Mouse (Mus musculus) CH12.LX (cell line): ENCODE measurements around the gene Runx2. TPM values are rescaled to one million over a fixed set of nuclear protein-coding genes. Genes with fewer than 3 reads are reported as not detected.

Source experiments
- DNase-seq: peaks from one replicate; pipeline ENCODE4 v3.0.0-alpha.2; 2013; ENCODE audit errors: extremely low read depth
- H3K27ac ChIP-seq: 2 replicates; pipeline ENCODE4 v1.5.1; 2012; ENCODE audit warnings: low read depth, mild to moderate bottlenecking, control low read depth, moderate library complexity; ENCODE audit not compliant: insufficient read depth
- H3K27me3 ChIP-seq: replicated peaks from 2 replicates; pipeline ENCODE3; 2012; ENCODE audit warnings: inconsistent platforms
- H3K36me3 ChIP-seq, 2 experiments: replicated peaks in 1 of 2; 2 replicates each; pipeline versions ENCODE3 to v1.6.1; 2012; ENCODE audit warnings: inconsistent platforms in 1 of 2, low read length in 1 of 2, mild to moderate bottlenecking in 1 of 2, mixed read lengths in 1 of 2, moderate library complexity in 1 of 2; ENCODE audit not compliant: control insufficient read depth in 1 of 2, insufficient read depth in 1 of 2
- H3K4me1 ChIP-seq, 2 experiments: 2 replicates each; pipeline ENCODE4 v1.6.1; 2012; ENCODE audit warnings: inconsistent platforms in 1 of 2, moderate library complexity in 1 of 2; ENCODE audit not compliant: insufficient read depth in 2 of 2, control insufficient read depth in 1 of 2
- H3K4me2 ChIP-seq: 2 replicates; pipeline ENCODE4 v1.6.1; 2012; ENCODE audit warnings: low read depth, mild to moderate bottlenecking, control low read depth; ENCODE audit not compliant: poor library complexity, insufficient read depth, severe bottlenecking
- H3K4me3 ChIP-seq, 3 experiments: fragments of 150-350 bp in 1 of 3; sonication (generic) in 1 of 3; replicated peaks in 1 of 3; 2 replicates each; pipeline versions ENCODE3 to v1.5.1; 2011 to 2012; ENCODE audit warnings: low read depth in 2 of 3, low read length in 2 of 3, mild to moderate bottlenecking in 2 of 3, moderate library complexity in 2 of 3, control low read depth in 1 of 3, improper control_type of control experiment in 1 of 3, inconsistent platforms in 1 of 3, mixed read lengths in 1 of 3; ENCODE audit not compliant: poor library complexity in 1 of 3
- H3K79me2 ChIP-seq: replicated peaks from 2 replicates; pipeline ENCODE4 v1.6.1; 2012; ENCODE audit warnings: mild to moderate bottlenecking, moderate library complexity; ENCODE audit not compliant: control insufficient read depth, poor library complexity, insufficient read depth, severe bottlenecking; ENCODE audit errors: extremely low read depth
- H3K9ac ChIP-seq: 2 replicates; pipeline ENCODE4 v1.6.1; 2012; ENCODE audit warnings: low read depth, mild to moderate bottlenecking, control low read depth, moderate library complexity; ENCODE audit not compliant: insufficient read depth
- H3K9me3 ChIP-seq: replicated peaks from 2 replicates; pipeline ENCODE3; 2012; ENCODE audit warnings: low read length, inconsistent platforms, mixed read lengths
- CHD1 ChIP-seq: IDR thresholded peaks from 2 replicates; pipeline ENCODE4 v1.6.1; 2012; ENCODE audit warnings: low read depth, low read length, improper control_type of control experiment, inconsistent platforms
- CHD2 ChIP-seq: IDR thresholded peaks from 2 replicates; pipeline ENCODE4 v1.6.1; 2011; ENCODE audit warnings: low read length, improper control_type of control experiment
- CTCF ChIP-seq, 2 experiments: IDR thresholded peaks in 1 of 2; conservative IDR thresholded peaks in 1 of 2; 2 replicates each; pipeline ENCODE4 v1.5.1; 2011 to 2012; ENCODE audit warnings: low read depth in 2 of 2, low read length in 2 of 2, improper control_type of control experiment in 1 of 2, inconsistent platforms in 1 of 2, mild to moderate bottlenecking in 1 of 2, moderate library complexity in 1 of 2
- EP300 ChIP-seq: IDR thresholded peaks from 2 replicates; pipeline ENCODE4 v1.6.1; 2011; ENCODE audit warnings: low read length, improper control_type of control experiment
- GABPA ChIP-seq: IDR thresholded peaks from 2 replicates; pipeline ENCODE4 v1.6.1; 2012; ENCODE audit warnings: low read depth, low read length, improper control_type of control experiment, inconsistent platforms; ENCODE audit not compliant: insufficient replicate concordance
- MAFK ChIP-seq: IDR thresholded peaks from 2 replicates; pipeline ENCODE4 v1.6.1; 2011; ENCODE audit warnings: low read length, improper control_type of control experiment; ENCODE audit not compliant: insufficient replicate concordance
- MAX ChIP-seq: IDR thresholded peaks from 2 replicates; pipeline ENCODE4 v1.6.1; 2011; ENCODE audit warnings: low read length, improper control_type of control experiment
- POLR2A ChIP-seq: IDR thresholded peaks from 2 replicates; pipeline ENCODE4 v1.6.1; 2011; ENCODE audit warnings: low read depth, mild to moderate bottlenecking, improper control_type of control experiment, low read length
- RAD21 ChIP-seq: IDR thresholded peaks from 2 replicates; pipeline ENCODE4 v1.6.1; 2011; ENCODE audit warnings: low read depth, mild to moderate bottlenecking, low read length, improper control_type of control experiment, moderate library complexity
- SIN3A ChIP-seq: IDR thresholded peaks from 2 replicates; pipeline ENCODE4 v1.6.1; 2012; ENCODE audit warnings: low read length, improper control_type of control experiment, inconsistent platforms
- SMC3 ChIP-seq: IDR thresholded peaks from 2 replicates; pipeline ENCODE4 v1.6.1; 2011; ENCODE audit warnings: low read depth, low read length, improper control_type of control experiment
- TBP ChIP-seq: conservative IDR thresholded peaks from 2 replicates; pipeline ENCODE4 v1.6.1; 2011; ENCODE audit warnings: low read depth, low read length, improper control_type of control experiment
- USF1 ChIP-seq: IDR thresholded peaks from 2 replicates; pipeline ENCODE4 v1.6.1; 2014; ENCODE audit warnings: low read depth, mild to moderate bottlenecking, inconsistent platforms, low read length, improper control_type of control experiment
- ZKSCAN1 ChIP-seq: IDR thresholded peaks from 2 replicates; pipeline ENCODE4 v1.6.1; 2012; ENCODE audit warnings: low read depth, inconsistent platforms, low read length, improper control_type of control experiment, borderline replicate concordance
- dilution Hi-C: fragments of 300-500 bp; cut with MboI; formaldehyde crosslinking; loops from 2 replicates; pipeline ENCODE4 v1.14.3; 2020; ENCODE audit warnings: low sequenced_read_pairs; ENCODE audit not compliant: extremely low pct_unique_long_range_greater_than_20kb, extremely low pct_ligation_motif_present
- in situ Hi-C: fragments of 300-500 bp; cut with MboI; formaldehyde crosslinking; loops from 3 replicates; pipeline ENCODE4 v1.14.3; 2019; ENCODE audit warnings: low sequenced_read_pairs, low pct_ligation_motif_present, low pct_unique_long_range_greater_than_20kb, mixed read lengths
- polyA plus RNA-seq: library from polyadenylated mRNA; unstranded; fragments of >175 nt; gene quantifications from 2 replicates; pipeline ENCODE4 v1.2.1, GENCODE M21; 2012; ENCODE audit warnings: low read depth; ENCODE audit not compliant: insufficient read length
- total RNA-seq, 2 experiments: library from RNA; depleted of rRNA; stranded (reverse); fragments of 300-350 nt in 1 of 2; fragments of >200 nt in 1 of 2; gene quantifications; 2 replicates each; pipeline ENCODE4 v1.2.3; 2012 to 2014

Runx2 gene
- total and polyA plus RNA-seq, 3 experiments: 0.70 to 1.4 (median 1.1) TPM

DNA sequence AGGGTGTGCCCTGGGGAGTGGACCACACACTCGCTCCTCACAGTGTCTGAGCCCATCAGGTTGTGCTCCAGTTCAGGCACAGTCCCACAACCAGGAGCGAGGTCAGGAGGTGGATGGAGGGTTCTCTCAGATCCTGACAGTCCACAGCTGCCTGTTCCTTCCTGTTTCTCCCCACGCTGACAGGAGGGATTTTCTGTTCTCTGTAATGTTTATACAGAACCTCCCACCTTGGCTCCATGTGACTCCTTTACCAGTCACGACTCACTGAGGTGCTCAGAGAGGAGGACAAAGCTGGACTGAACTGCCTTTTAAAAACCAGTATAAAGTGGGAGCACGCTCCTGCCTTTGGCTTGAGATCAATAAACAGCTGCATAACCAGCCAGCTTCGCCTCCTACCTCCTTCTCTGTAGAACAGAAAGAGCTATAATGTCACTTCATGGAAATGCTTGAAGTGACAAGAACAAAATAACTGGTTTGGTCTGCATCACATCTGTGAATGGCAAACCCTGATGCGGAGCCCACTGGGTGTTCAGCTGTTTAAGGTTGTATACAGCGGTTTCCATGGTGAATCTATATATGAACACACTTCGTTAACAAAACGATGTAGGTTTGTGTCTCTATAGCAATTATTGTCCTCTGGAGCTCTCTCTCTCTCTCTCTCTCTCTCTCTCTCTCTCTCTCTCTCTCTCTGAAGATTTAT is 177.3 kb downstream of the Runx2 start:
- peaks cover 0 to 5% of the 10 kb centered on the region in 2 experiments; a peak in 1 of 4 replicates for H3K4me1 ChIP-seq
- in situ Hi-C loops: no loop called here
- no peak for TF ChIP-seq TBP
- H3K4me2 ChIP-seq: no peak overlapping the region
- no peak for DNase-seq
- no peak overlapping the region for H3K9ac ChIP-seq
- H3K9me3 ChIP-seq: no peaks in the 10 kb centered on the region
- no peak overlapping the region for H3K4me3 ChIP-seq
- no peaks in the 10 kb centered on the region for H3K36me3 ChIP-seq
- H3K79me2 ChIP-seq: no peaks in the 10 kb centered on the region
- no peak overlapping the region for H3K27ac ChIP-seq
- dilution Hi-C loops: no loop called here
- no peaks in the 10 kb centered on the region for H3K27me3 ChIP-seq

DNA sequence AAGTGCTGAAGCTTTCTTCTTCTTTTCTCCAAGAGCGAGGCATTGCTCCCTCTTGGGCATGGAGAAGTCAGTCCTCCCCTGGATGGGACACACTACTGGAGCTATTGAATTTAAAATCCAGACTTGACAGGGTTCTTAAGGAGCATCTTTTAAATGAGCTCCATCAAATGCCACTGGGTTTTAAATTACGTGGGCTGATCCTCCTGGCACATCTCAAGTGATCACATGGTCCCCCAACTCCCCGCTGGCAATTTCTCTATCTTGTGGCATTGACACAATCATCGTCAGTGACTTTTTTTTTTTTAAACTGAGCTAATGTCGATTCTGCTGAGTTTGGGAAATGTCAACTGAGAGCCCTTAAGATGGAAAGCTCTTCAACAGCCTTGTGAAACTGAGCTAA is 180.1 kb downstream of the Runx2 start:
- dilution Hi-C loops (no loop called here), in situ Hi-C loops (no loop called here)
- H3K27ac ChIP-seq: no peak overlapping the region
- no peak overlapping the region for H3K9ac ChIP-seq
- no peaks in the 10 kb centered on the region for H3K27me3 ChIP-seq
- DNase-seq: no peak
- no peaks in the 10 kb centered on the region for H3K9me3 ChIP-seq
- no peak overlapping the region for H3K4me3 ChIP-seq
- no peaks in the 10 kb centered on the region for H3K36me3 ChIP-seq
- no peak for TF ChIP-seq EP300
- TF ChIP-seq ZKSCAN1: no peak
- TF ChIP-seq SIN3A: no peak
- no peak for TF ChIP-seq CTCF (conservative IDR thresholded peaks at IDR 0.05 in 1 of 2, IDR thresholded peaks at IDR 0.05 in 1 of 2; ENCODE audit: low read depth in 2 of 2, low read length in 2 of 2)
- TF ChIP-seq USF1: no peak
- no peak for TF ChIP-seq MAX
- no peak for TF ChIP-seq SMC3
- no peak for TF ChIP-seq CHD1
- TF ChIP-seq RAD21: no peak
- no peak for TF ChIP-seq GABPA
- TF ChIP-seq POLR2A: no peak
- H3K4me1 ChIP-seq: no peaks in the 10 kb centered on the region
- no peaks in the 10 kb centered on the region for H3K79me2 ChIP-seq
- no peak overlapping the region for H3K4me2 ChIP-seq

DNA sequence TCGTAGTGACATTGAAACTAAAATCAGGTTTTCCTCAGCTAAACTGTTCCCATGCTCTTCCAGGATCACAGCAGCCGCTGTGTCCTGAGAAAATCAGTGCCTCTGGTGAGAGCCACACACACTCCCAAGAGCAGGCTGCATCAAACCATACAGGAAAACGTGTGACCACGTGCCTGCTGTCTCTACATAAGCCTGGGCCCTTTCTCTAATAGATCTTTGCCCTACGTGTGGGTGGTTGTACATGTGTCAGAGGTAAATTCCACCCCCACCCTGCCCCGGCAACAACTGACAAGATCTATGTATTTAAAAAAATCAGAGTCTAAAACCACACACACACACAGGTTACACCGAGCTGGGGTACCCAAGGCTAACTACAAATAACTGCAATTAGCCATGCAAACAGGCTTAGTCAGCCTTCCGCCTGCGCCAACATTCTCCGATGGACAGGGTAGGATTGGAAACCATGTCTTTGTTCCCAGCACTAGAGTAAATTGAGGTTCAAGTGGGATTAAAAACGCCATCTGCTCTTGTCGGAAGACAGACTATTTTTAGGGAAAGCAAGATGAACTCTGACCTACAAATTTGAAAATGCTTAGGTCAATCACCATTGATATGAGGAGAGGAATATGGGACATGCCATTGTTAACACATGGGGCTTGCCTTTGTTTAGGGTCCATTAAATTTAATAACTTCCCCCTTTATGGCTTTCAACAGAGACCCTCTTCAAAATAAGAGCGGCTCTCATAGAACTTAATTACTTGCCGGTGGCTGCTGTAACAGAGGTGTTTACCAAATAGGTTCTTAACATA is 180.8 kb downstream of the Runx2 start:
- dilution Hi-C loops: no loop called here
- H3K27ac ChIP-seq: no peak overlapping the region
- no peaks in the 10 kb centered on the region for H3K36me3 ChIP-seq
- TF ChIP-seq MAFK (no peak), CHD2 (no peak)
- H3K27me3 ChIP-seq: no peaks in the 10 kb centered on the region
- in situ Hi-C loops: no loop called here
- H3K4me3 ChIP-seq: no peak overlapping the region
- no peaks in the 10 kb centered on the region for H3K9me3 ChIP-seq
- H3K79me2 ChIP-seq: no peaks in the 10 kb centered on the region
- no peaks in the 10 kb centered on the region for H3K4me1 ChIP-seq
- DNase-seq: no peak
- no peak overlapping the region for H3K9ac ChIP-seq
- no peak overlapping the region for H3K4me2 ChIP-seq
